10 mouse cellular contexts compared by ENCODE assay signal in the genomic region with DNA sequence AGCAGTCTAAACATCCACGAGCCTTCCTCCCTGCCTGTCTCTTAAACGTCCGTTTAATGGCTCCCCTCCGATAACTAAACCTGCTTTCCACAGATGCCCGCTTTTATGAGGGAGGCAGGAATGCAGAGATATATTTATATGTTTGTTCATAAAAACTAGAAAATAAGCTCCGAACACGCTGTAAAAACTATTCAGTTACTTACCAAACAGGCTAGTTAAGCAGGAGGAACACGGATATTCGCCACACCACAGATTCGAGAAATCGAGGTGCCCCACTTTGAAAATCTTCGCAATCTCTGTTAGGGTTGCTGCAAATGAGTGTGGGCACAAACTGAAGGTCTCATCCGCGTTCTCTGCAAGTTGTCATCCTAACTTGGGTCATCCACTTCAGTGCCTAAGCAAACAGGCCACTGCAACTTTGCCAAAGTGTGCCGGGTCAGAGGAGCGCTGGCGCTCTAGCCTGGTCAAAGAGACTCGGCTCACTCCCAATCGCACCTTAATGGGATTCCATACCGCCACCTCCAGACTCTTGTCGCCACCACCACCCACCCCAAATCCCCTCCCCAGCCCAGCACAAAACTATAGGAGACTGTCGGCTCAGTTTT. TPM values are rescaled to one million over a fixed set of nuclear protein-coding genes. Genes with fewer than 3 reads are reported as not detected.
DNase-seq lines count a peak whose midpoint lies in the region; ATAC-seq and TF ChIP-seq lines count a peak whose summit lies in the region.
"Had no signal": no experiment of that assay in that cellular context is flagged by ENCODE, and none has a peak within 500 bp of the region (broad histone marks: within the 10 kb centered on the region; RNA-seq: fewer than 3 reads in every experiment).

No protein-coding gene starts in this region.

- no peaks in the 10 kb centered on the region for H3K36me3 ChIP-seq in heart, embryonic 15.5 days
- H3K36me3 ChIP-seq in liver, embryonic 13.5 days, result no peaks in the 10 kb centered on the region

- peak overlapping the region; percentile 77 for H3K4me2 ChIP-seq in heart, embryonic 15.5 days
- 0 out of 2 replicates have a peak overlapping the region, but pooled peaks have one; percentile 48 for H3K4me2 ChIP-seq in liver, embryonic 13.5 days

- H3K4me1 ChIP-seq in heart, embryonic 15.5 days (replicated peaks), result peaks cover 4% of the 10 kb centered on the region; the same call in 1 of the 2 replicates
- H3K4me1 ChIP-seq in liver, embryonic 13.5 days (replicated peaks), result 0 out of 2 replicates have a peak, but pooled peaks cover 6% of the 10 kb centered on the region
- H3K4me1 ChIP-seq in cerebellum, adult 2 months (ENCODE audit: control insufficient read depth, insufficient read depth, low read length), result no peaks in the 10 kb centered on the region

- H3K9ac ChIP-seq in heart, embryonic 15.5 days, result peak overlapping the region; percentile 75
- H3K9ac ChIP-seq in liver, embryonic 13.5 days, result peak overlapping the region; percentile 3; the same call in 1 of the 2 replicates

- no peaks in the 10 kb centered on the region for H3K9me3 ChIP-seq in heart, embryonic 15.5 days (replicated peaks)
- H3K9me3 ChIP-seq in liver, embryonic 13.5 days (replicated peaks), result no peaks in the 10 kb centered on the region

- intact Hi-C loops in gastrocnemius, adult 2 months (cut with DNase I), result no loop called here
- intact Hi-C loops in gastrocnemius, postnatal 36 days (cut with DNase I), result no loop called here
- intact Hi-C loops in left cerebral cortex, postnatal 36 days (cut with DNase I), result no loop called here

- no peaks in the 10 kb centered on the region for H3K27me3 ChIP-seq in heart, embryonic 15.5 days
- peaks cover 97% of the 10 kb centered on the region for H3K27me3 ChIP-seq in liver, embryonic 13.5 days
- peaks cover 10% of the 10 kb centered on the region; the same call in 1 of the 2 replicates for H3K27me3 ChIP-seq in cerebellum, adult 2 months (ENCODE audit: control insufficient read depth, insufficient read depth, low read length)

- DNase-seq in gastrocnemius, adult 2 months, result no peak
- no peak for DNase-seq in gastrocnemius, postnatal 36 days
- DNase-seq in embryo, embryonic 10 days (ENCODE audit: low spot score), result peak; percentile 41
- no peak for DNase-seq in liver, embryonic 13.5 days
- DNase-seq in cerebellum, adult 2 months, result no peak
- no peak for DNase-seq in left cerebral cortex, postnatal 36 days (ENCODE audit: low spot score in 2 of 2)
- DNase-seq in adrenal gland, postnatal 36 days, result no peak
- DNase-seq: B cell, adult 2 months; cerebellum, adult 11-12 months had no signal

- no peak overlapping the region for H3K27ac ChIP-seq in gastrocnemius, adult 2 months
- H3K27ac ChIP-seq in heart, embryonic 15.5 days, result peak overlapping the region; percentile 96
- no peak overlapping the region for H3K27ac ChIP-seq in liver, embryonic 13.5 days
- H3K27ac ChIP-seq in cerebellum, adult 2 months (ENCODE audit: insufficient read depth, low read length), result no peak overlapping the region

- ATAC-seq in heart, embryonic 15.5 days (replicated peaks; ENCODE audit: insufficient number of reproducible peaks, insufficient read depth, low FRiP score, low read depth), result peak; percentile 44; the same call in 1 of the 2 replicates
- ATAC-seq in liver, embryonic 13.5 days (ENCODE audit: low read depth), result no peak

- H3K4me3 ChIP-seq in gastrocnemius, adult 2 months, result peak overlapping the region; percentile 73
- peak overlapping the region; percentile 92 for H3K4me3 ChIP-seq in heart, embryonic 15.5 days
- H3K4me3 ChIP-seq in liver, embryonic 13.5 days (replicated peaks), result peak overlapping the region; percentile 33
- no peak overlapping the region for H3K4me3 ChIP-seq in cerebellum, adult 2 months (replicated peaks; ENCODE audit: insufficient read depth, low read depth, low read length)

- no peak for TF ChIP-seq CTCF in gastrocnemius, adult 2 months (IDR thresholded peaks at IDR 0.05)
- no peak for TF ChIP-seq CTCF in cerebellum, adult 2 months (IDR thresholded peaks at IDR 0.05; ENCODE audit: borderline replicate concordance, insufficient read depth, low read depth, low read length)

- TF ChIP-seq POLR2A in cerebellum, adult 2 months (IDR thresholded peaks at IDR 0.05; ENCODE audit: borderline replicate concordance, insufficient read depth, low read length), result no peak

- 1% methylated on average over 22 of the region's 22 CpGs for WGBS in heart, embryonic 15.5 days
- WGBS in liver, embryonic 13.5 days (ENCODE audit: insufficient replicate concordance), result 3% methylated on average over 22 of the region's 22 CpGs
- WGBS in cerebellum, adult 2 months, result 3% methylated on average over 22 of the region's 22 CpGs

RNA-seq across cellular contexts. Expression of a gene that starts 0.7 kb away (rescaled TPM):
- under 1 TPM in 1 of 2 experiments, not detected in 1; 0.08 TPM for total RNA-seq in gastrocnemius, adult 2 months (2021)
- total RNA-seq in gastrocnemius, postnatal 36 days (2021), result not detected
- polyA plus RNA-seq in heart, embryonic 15.5 days (2015; fragmentation: Nextera tagmentation; extraction: Ambion mirVana), result 8.7 and 11.8 TPM in 2 replicates
- 0.79 and 0.81 TPM in 2 replicates for polyA plus RNA-seq in liver, embryonic 13.5 days (2015; fragmentation: Nextera tagmentation; extraction: Ambion mirVana)
- polyA plus RNA-seq in cerebellum, adult 2 months (2012; rRNA removed), result not detected in 2 replicates
- not detected for total RNA-seq in left cerebral cortex, postnatal 36 days (2021)
- total RNA-seq in adrenal gland, postnatal 36 days (2021), result 10 to 100 TPM; 26.4 to 27.5 TPM

Comparison
In these comparisons a context has a peak if more than half of its experiments do, and no peak if none do; other contexts are left out.
1. RNA of a gene that starts 0.7 kb away (total RNA-seq): 26.4 to 27.5 TPM in adrenal gland, postnatal 36 days; 0.08 TPM in gastrocnemius, adult 2 months, not detected in gastrocnemius, postnatal 36 days and not detected in left cerebral cortex, postnatal 36 days; every median in the first group is over 10 times any median in the second.